Mouse (Mus musculus) hindbrain, embryonic 10.5 days (tissue): ENCODE measurements around the gene Leng1. TPM values are rescaled to one million over a fixed set of nuclear protein-coding genes. Genes with fewer than 3 reads are reported as not detected.

Source experiments
- DNase-seq: peaks from one replicate; pipeline ENCODE4 v3.0.0-alpha.2; 2017; ENCODE audit warnings: low spot score
- H3K27ac ChIP-seq: fragments of 300-500 bp; sonication (generic); 2 replicates; pipeline ENCODE4 v1.5.1; 2016; ENCODE audit warnings: mild to moderate bottlenecking, moderate library complexity
- H3K27me3 ChIP-seq: fragments of 300-500 bp; sonication (generic); 2 replicates; pipeline ENCODE4 v1.6.1; 2016; ENCODE audit warnings: mild to moderate bottlenecking; ENCODE audit not compliant: poor library complexity, insufficient read depth, severe bottlenecking
- H3K36me3 ChIP-seq: fragments of 300-500 bp; sonication (generic); 2 replicates; pipeline ENCODE4 v1.6.1; 2016; ENCODE audit warnings: mild to moderate bottlenecking, moderate library complexity
- H3K4me1 ChIP-seq: fragments of 300-500 bp; sonication (generic); replicated peaks from 2 replicates; pipeline ENCODE4 v1.6.1; 2016; ENCODE audit warnings: mild to moderate bottlenecking
- H3K4me3 ChIP-seq: fragments of 300-500 bp; sonication (generic); 2 replicates; pipeline ENCODE4 v1.5.1; 2016; ENCODE audit warnings: mild to moderate bottlenecking, moderate library complexity
- H3K9me3 ChIP-seq: fragments of 300-500 bp; sonication (generic); 2 replicates; pipeline ENCODE4 v1.6.1; 2016; ENCODE audit warnings: mild to moderate bottlenecking, moderate library complexity
- WGBS: fragments of 180-500 bp; shearing (Covaris S2); methylation state at CpG from one replicate; pipeline ENCODE4 v1.1.7; 2016; 5-methylcytosine and 5-hydroxymethylcytosine counted together
- polyA plus RNA-seq: library from polyadenylated mRNA; unstranded; fragments of >200 nt; fragmentation: Nextera tagmentation; extraction: Ambion mirVana; gene quantifications from 2 replicates; pipeline ENCODE4 v1.2.1, GENCODE M21; 2016

The Leng1 gene
- polyA plus RNA-seq, 1 experiment from 2014 or later = 23.0 TPM

DNA sequence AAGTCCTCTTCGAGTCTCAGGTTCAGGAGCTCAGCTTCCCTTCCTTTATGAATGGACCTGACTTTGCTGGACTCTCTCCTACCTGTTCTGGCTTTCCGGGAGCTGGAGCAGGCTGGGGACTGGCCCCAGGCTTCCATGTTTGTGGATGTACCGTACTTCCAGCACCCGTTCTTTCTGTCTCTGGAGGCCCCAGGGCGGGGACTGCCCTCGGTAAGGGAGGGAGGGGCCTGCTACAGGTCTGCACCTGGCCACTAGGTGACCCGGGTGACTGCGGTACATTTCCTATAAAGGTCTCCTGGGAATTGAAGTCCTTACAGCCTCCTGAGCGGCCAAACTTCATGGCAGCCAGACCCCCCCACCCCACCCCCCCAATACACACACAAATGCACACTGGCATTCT lies 11.7 kb upstream of the Leng1 start, which contains the start of gene Tmc4:
TSS of gene Tmc4 (minus strand) at position 212 of the 400 bp plus-strand sequence.
- Histone ChIP-seq H3K4me1 (no peaks in the 10 kb centered on the region), H3K27ac (no peak within 1 kb of the TSS), H3K9me3 (no peaks in the 10 kb centered on the region), H3K4me3 (no peak within 1 kb of the TSS), H3K27me3 (no peaks in the 10 kb centered on the region), H3K36me3 (peaks cover 16% of the 10 kb centered on the region; the same call in 1 of the 2 replicates)
- 57% methylated on average over 9 of the region's 9 CpGs for WGBS
- DNase-seq = no peak

GRCm38 (mm10) chr7:3676371-3676770 lies 10.7 kb upstream of the Leng1 start:
- 91% methylated on average over 12 of the region's 12 CpGs for WGBS
- no peak overlapping the region for H3K4me3 ChIP-seq

DNA sequence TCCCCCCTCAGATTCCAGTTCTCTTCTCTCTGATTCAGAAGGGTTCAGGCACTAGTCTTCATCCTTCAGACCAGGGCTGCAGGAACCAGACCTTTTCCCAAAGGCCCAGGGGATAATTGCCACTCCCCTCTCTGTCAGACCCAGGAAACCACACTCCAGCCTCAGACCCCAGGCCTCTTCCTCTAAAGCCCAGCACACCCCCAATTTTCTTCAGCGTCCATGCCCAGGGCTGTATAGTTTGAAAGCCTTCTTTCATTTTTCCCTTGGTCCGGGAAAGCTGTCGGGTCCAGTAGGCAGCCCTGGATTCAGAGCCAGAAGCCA lies 9.5 kb upstream of the Leng1 start:
- H3K27me3 ChIP-seq = no peaks in the 10 kb centered on the region
- no peaks in the 10 kb centered on the region for H3K9me3 ChIP-seq
- H3K27ac ChIP-seq = no peak overlapping the region
- H3K4me1 ChIP-seq = no peaks in the 10 kb centered on the region
- H3K4me3 ChIP-seq = no peak overlapping the region
- DNase-seq = no peak
- WGBS = 76% methylated on average over 3 of the region's 3 CpGs
- peaks cover 13% of the 10 kb centered on the region; the same call in 1 of the 2 replicates for H3K36me3 ChIP-seq

More at GRCm38 (mm10) chr7:3676371-3676770, 10.7 kb upstream of the Leng1 start:
- Histone ChIP-seq H3K27ac (no peak overlapping the region), H3K4me1 (no peaks in the 10 kb centered on the region), H3K9me3 (no peaks in the 10 kb centered on the region), H3K27me3 (no peaks in the 10 kb centered on the region), H3K36me3 (peaks cover 16% of the 10 kb centered on the region; the same call in 1 of the 2 replicates)
- no peak for DNase-seq

- no peak overlapping the region for H3K27ac ChIP-seq
- 70% methylated on average over 10 of the region's 10 CpGs for WGBS
- no peak overlapping the region for H3K4me3 ChIP-seq
- H3K27me3 ChIP-seq = no peaks in the 10 kb centered on the region
- peaks cover 12% of the 10 kb centered on the region; the same call in 1 of the 2 replicates for H3K36me3 ChIP-seq
- H3K9me3 ChIP-seq = no peaks in the 10 kb centered on the region
- H3K4me1 ChIP-seq = no peaks in the 10 kb centered on the region
- peak; percentile 78 for DNase-seq
Observed at GRCm38 (mm10) chr7:3674507-3675227, 9.0 kb upstream of the Leng1 start.

DNA sequence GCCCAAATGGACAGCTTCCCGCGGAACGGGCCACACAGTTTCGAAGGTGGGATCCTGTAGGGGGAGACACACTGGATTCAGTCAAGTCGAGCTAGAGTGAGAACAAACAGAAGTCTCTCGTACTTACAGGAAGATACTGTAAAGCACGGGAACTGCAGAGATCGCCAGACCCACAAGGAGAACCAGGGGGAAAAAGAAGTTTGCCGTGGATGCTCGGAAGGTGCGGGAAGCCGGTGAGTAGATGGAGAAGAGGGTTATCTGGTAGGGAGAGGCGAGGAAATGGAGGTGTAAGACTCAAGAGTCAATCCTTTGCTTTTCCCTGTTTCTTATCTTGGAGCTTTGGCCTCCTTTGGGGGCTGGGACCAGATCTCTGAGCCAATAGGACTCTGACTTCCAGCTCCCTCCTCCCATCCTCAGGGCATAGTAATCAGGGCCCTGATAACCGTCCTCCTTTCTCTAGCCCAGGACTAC lies 1.3 kb upstream of the Leng1 start:
- Histone ChIP-seq H3K4me3 (peak overlapping the region; percentile 21), H3K36me3 (peaks cover 18% of the 10 kb centered on the region), H3K27ac (no peak overlapping the region), H3K9me3 (no peaks in the 10 kb centered on the region), H3K4me1 (peaks cover 30% of the 10 kb centered on the region), H3K27me3 (no peaks in the 10 kb centered on the region)
- WGBS = 18% methylated on average over 14 of the region's 14 CpGs
- no peak for DNase-seq

DNA sequence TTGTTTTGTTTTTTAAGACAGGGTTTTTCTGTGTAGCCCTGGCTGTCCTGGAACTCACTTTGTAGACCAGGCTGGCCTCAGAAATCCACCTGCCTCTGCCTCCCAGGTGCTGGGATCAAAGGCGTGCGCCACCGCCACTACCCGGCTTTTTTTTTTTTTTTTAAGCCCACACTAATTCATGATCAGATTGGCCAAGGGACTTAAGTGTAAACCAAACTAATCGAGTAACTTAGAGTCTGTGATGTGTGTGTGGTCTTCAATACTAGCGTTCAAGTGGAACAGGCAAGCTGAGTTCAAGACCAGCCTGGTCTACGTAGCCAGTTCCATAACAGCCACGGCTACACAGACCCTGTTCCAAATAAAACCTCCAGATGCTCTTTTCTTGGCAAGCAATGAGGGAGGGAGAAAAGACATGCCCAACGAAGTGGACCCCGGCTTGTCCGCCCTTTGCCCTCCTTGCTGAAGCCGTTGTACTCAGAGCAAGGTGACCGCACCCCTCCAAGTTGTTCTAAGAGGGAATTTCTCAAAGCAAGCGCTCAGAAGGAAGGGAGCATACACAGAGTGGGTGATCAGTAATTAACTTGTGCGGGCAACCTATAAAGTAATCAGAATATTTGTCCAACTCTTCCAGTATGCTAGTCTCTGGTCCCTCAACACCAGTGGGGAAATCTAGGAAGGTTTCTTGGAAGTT lies 971 bp downstream of the Leng1 start:
- no peak for DNase-seq
- H3K4me3 ChIP-seq = peak overlapping the region; percentile 79
- H3K9me3 ChIP-seq = no peaks in the 10 kb centered on the region
- H3K27me3 ChIP-seq = no peaks in the 10 kb centered on the region
- peaks cover 41% of the 10 kb centered on the region for H3K36me3 ChIP-seq
- 38% methylated on average over 15 of the region's 15 CpGs for WGBS
- H3K27ac ChIP-seq = peak overlapping the region; percentile 91
- H3K4me1 ChIP-seq = peaks cover 30% of the 10 kb centered on the region

- Histone ChIP-seq H3K9me3 (no peaks in the 10 kb centered on the region), H3K4me3 (no peak overlapping the region), H3K36me3 (peaks cover 100% of the 10 kb centered on the region), H3K27me3 (no peaks in the 10 kb centered on the region), H3K27ac (no peak overlapping the region), H3K4me1 (peaks cover 3% of the 10 kb centered on the region)
- no peak for DNase-seq
- 96% methylated on average over 14 of the region's 14 CpGs for WGBS
Observed at GRCm38 (mm10) chr7:3658578-3658977, 7.1 kb downstream of the Leng1 start.

DNA sequence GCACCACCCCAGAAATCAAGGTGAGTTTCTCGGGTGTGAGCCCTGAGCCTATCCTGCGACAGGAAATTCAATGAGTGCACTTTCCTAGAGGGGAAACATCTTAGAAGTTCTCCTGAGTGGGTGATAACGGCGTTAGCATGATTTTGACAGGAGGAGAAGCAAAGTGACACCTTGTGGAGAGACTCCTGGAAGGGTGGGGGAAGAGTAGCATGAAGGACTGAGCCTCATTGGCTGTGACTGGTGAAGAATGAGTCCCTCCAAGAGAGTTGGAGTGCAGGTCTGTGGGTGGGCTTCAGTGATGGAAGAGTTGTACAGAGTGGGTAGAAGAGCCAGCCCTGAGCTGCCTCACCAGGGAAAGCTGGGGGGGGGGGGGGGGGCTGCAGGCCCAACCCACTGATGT lies 8.7 kb downstream of the Leng1 start:
- H3K27ac ChIP-seq = no peak overlapping the region
- H3K4me3 ChIP-seq = no peak overlapping the region
- peaks cover 100% of the 10 kb centered on the region for H3K36me3 ChIP-seq
- no peaks in the 10 kb centered on the region for H3K9me3 ChIP-seq
- 95% methylated on average over 4 of the region's 4 CpGs for WGBS
- DNase-seq = no peak
- no peaks in the 10 kb centered on the region for H3K4me1 ChIP-seq
- no peaks in the 10 kb centered on the region for H3K27me3 ChIP-seq

GRCm38 (mm10) chr7:3646641-3647040 lies 19.0 kb downstream of the Leng1 start:
- Histone ChIP-seq H3K9me3 (0 out of 2 replicates have a peak, but pooled peaks cover 3% of the 10 kb centered on the region), H3K4me1 (peaks cover 36% of the 10 kb centered on the region), H3K27ac (peak overlapping the region; percentile 98), H3K4me3 (peak overlapping the region; percentile 100), H3K27me3 (no peaks in the 10 kb centered on the region), H3K36me3 (peaks cover 56% of the 10 kb centered on the region)
- no peak for DNase-seq
- WGBS = 76% methylated on average over 4 of the region's 4 CpGs

DNA sequence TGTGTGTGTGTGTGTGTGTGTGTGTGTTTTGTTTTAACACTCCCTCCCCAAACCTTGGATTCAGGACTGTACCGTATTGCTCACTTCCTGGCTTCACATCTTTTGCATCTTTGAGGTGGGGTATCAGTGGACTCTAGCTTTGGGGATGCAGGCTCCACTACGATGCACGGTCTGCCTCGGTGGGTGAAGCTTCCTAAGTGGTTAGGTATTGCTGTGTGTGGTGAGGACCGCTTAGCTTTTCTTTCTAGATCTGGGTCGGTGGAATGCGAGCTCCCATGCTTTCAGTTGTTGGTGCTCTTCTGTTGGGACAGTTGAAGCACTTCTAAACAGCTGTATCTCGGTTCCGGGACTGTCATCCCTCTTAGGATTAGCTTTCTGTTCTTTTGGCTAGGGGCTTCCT lies 19.5 kb downstream of the Leng1 start:
- Histone ChIP-seq H3K4me3 (peak overlapping the region; percentile 100), H3K27ac (peak overlapping the region; percentile 98), H3K27me3 (no peaks in the 10 kb centered on the region), H3K36me3 (peaks cover 56% of the 10 kb centered on the region), H3K4me1 (peaks cover 36% of the 10 kb centered on the region), H3K9me3 (0 out of 2 replicates have a peak, but pooled peaks cover 3% of the 10 kb centered on the region)
- DNase-seq = no peak
- WGBS = 40% methylated on average over 9 of the region's 9 CpGs

GRCm38 (mm10) chr7:3645488-3646025 lies 20.1 kb downstream of the Leng1 start:
- peaks cover 36% of the 10 kb centered on the region for H3K4me1 ChIP-seq
- under 1% methylated on average over 55 of the region's 58 CpGs for WGBS
- peak overlapping the region; percentile 100 for H3K4me3 ChIP-seq
- peak overlapping the region; percentile 98 for H3K27ac ChIP-seq
- H3K9me3 ChIP-seq = 0 out of 2 replicates have a peak, but pooled peaks cover 3% of the 10 kb centered on the region
- DNase-seq = no peak
- peaks cover 56% of the 10 kb centered on the region for H3K36me3 ChIP-seq
- no peaks in the 10 kb centered on the region for H3K27me3 ChIP-seq

GRCm38 (mm10) chr7:3644672-3645487 lies 20.8 kb downstream of the Leng1 start, which contains the start of gene Cnot3:
Gene Cnot3 (plus strand): TSS chr7:3645268.
- H3K27me3 ChIP-seq = no peaks in the 10 kb centered on the region
- peak; percentile 99 for DNase-seq
- H3K36me3 ChIP-seq = peaks cover 56% of the 10 kb centered on the region
- H3K4me3 ChIP-seq = peak within 1 kb of the TSS; percentile 100
- H3K27ac ChIP-seq = peak within 1 kb of the TSS; percentile 98
- H3K4me1 ChIP-seq = peaks cover 36% of the 10 kb centered on the region
- WGBS = under 1% methylated on average over 58 of the region's 58 CpGs
- 0 out of 2 replicates have a peak, but pooled peaks cover 3% of the 10 kb centered on the region for H3K9me3 ChIP-seq
